Mouse (Mus musculus): ENCODE measurements around the gene Gm3573. TPM values are rescaled to one million over a fixed set of nuclear protein-coding genes. Genes with fewer than 3 reads are reported as not detected.
"Not testable (repeated sequence)": the region's sequence is repeated elsewhere in the genome, so short reads cannot be mapped to it uniquely, and the experiment has no call there.

Gm3573 gene
- total RNA-seq (2015): not detected in 2 replicates
- not detected in 2 replicates for total RNA-seq (2017)

- ATAC-seq (replicated peaks; ENCODE audit: poor library complexity): not testable (repeated sequence)
Measured at GRCm38 (mm10) chr14:42190691-42191090, at the start of gene Gm3573. Gene Gm3573, minus strand, starts transcription at chr14:42190791.

GRCm38 (mm10) chr14:42216766-42217537, 26.4 kb upstream of the Gm3573 start:
- ATAC-seq (replicated peaks; ENCODE audit: poor library complexity): not testable (repeated sequence)

GRCm38 (mm10) chr14:42183936-42184335, 6.7 kb downstream of the Gm3573 start:
- not testable (repeated sequence) for ATAC-seq (replicated peaks; ENCODE audit: poor library complexity)

- not testable (repeated sequence) for ATAC-seq (replicated peaks; ENCODE audit: poor library complexity)
Measured at GRCm38 (mm10) chr14:42162522-42162921, 28.1 kb downstream of the Gm3573 start, which contains the start of gene Gm17027. Gene Gm17027, minus strand, starts transcription at chr14:42162622.

Other genes with a start within 250 kb of the Gm3573 start
- gene 1700024B05Rik, start 246.8 kb downstream of the Gm3573 start, total RNA-seq (2015): not detected in 2 replicates
- not detected in 2 replicates for gene 1700024B05Rik, start 246.8 kb downstream of the Gm3573 start, total RNA-seq (2017)
- not detected in 2 replicates for gene Gm6401, start 222.9 kb downstream of the Gm3573 start, total RNA-seq (2015)
- gene Gm6401, start 222.9 kb downstream of the Gm3573 start, total RNA-seq (2017): not detected in 2 replicates
- gene Gm3543, start 207.5 kb downstream of the Gm3573 start, total RNA-seq (2015): not detected in 2 replicates
- not detected in 2 replicates for gene Gm3543, start 207.5 kb downstream of the Gm3573 start, total RNA-seq (2017)
- gene Gm7951, start 73.4 kb downstream of the Gm3573 start, total RNA-seq (2015): not detected in 2 replicates
- not detected in 2 replicates for gene Gm7951, start 73.4 kb downstream of the Gm3573 start, total RNA-seq (2017)
- gene Gm17027, start 28.2 kb downstream of the Gm3573 start, total RNA-seq (2015): not detected in 2 replicates
- gene Gm17027, start 28.2 kb downstream of the Gm3573 start, total RNA-seq (2017): not detected in 2 replicates
- not detected in 2 replicates for gene Gm17026, start 69.3 kb upstream of the Gm3573 start, total RNA-seq (2015)
- not detected in 2 replicates for gene Gm17026, start 69.3 kb upstream of the Gm3573 start, total RNA-seq (2017)
- not detected in 2 replicates for gene Gm9611, start 106.6 kb upstream of the Gm3573 start, total RNA-seq (2015)
- not detected in 2 replicates for gene Gm9611, start 106.6 kb upstream of the Gm3573 start, total RNA-seq (2017)
- gene Gm7995, start 119.4 kb upstream of the Gm3573 start, total RNA-seq (2015): not detected in 2 replicates
- not detected in 2 replicates for gene Gm7995, start 119.4 kb upstream of the Gm3573 start, total RNA-seq (2017)
- gene Gm8005, start 248.9 kb upstream of the Gm3573 start, total RNA-seq (2015): not detected in 2 replicates
- gene Gm8005, start 248.9 kb upstream of the Gm3573 start, total RNA-seq (2017): not detected in 2 replicates